Mouse (Mus musculus) hindbrain, embryonic 16.5 days (tissue): ENCODE data around the gene Hacl1. TPM values are rescaled to one million over a fixed set of nuclear protein-coding genes. Genes with fewer than 3 reads are reported as not detected.

Experiments
- ATAC-seq: fragments of 200-750 bp; cut with Nextera tagmentation; 2 replicates; pipeline ENCODE4 v1.8.0; 2017; ENCODE audit warnings: moderate TSS enrichment, moderate library complexity
- H3K27ac ChIP-seq: fragments of 300-500 bp; sonication (generic); 2 replicates; pipeline ENCODE4 v1.5.1; 2014; ENCODE audit warnings: low read depth, mild to moderate bottlenecking, control low read depth, low read length, moderate library complexity
- H3K27me3 ChIP-seq: fragments of 300-500 bp; sonication (generic); replicated peaks from 2 replicates; pipeline ENCODE4 v1.6.1; 2014; ENCODE audit warnings: low read length; ENCODE audit not compliant: control insufficient read depth, insufficient read depth
- H3K36me3 ChIP-seq: fragments of 300-500 bp; sonication (generic); 2 replicates; pipeline ENCODE4 v1.6.1; 2014; ENCODE audit warnings: mild to moderate bottlenecking, low read length, moderate library complexity, mixed read lengths; ENCODE audit not compliant: control insufficient read depth, insufficient read depth
- H3K4me1 ChIP-seq: fragments of 300-500 bp; sonication (generic); 2 replicates; pipeline ENCODE4 v1.6.1; 2014; ENCODE audit warnings: low read depth, low read length; ENCODE audit not compliant: control insufficient read depth, insufficient read depth
- H3K4me2 ChIP-seq: fragments of 300-500 bp; sonication (generic); 2 replicates; pipeline ENCODE4 v1.6.1; 2014; ENCODE audit warnings: mild to moderate bottlenecking, low read length, control low read depth, moderate library complexity
- H3K4me3 ChIP-seq: fragments of 300-500 bp; sonication (generic); 2 replicates; pipeline ENCODE4 v1.5.1; 2014; ENCODE audit warnings: mild to moderate bottlenecking, low read length, control low read depth, moderate library complexity
- H3K9ac ChIP-seq: fragments of 300-500 bp; sonication (generic); 2 replicates; pipeline ENCODE4 v1.6.1; 2014; ENCODE audit warnings: low read depth, mild to moderate bottlenecking, control low read depth, low read length, moderate library complexity
- H3K9me3 ChIP-seq: fragments of 300-500 bp; sonication (generic); 2 replicates; pipeline ENCODE4 v1.6.1; 2014; ENCODE audit warnings: mild to moderate bottlenecking, low read length, moderate library complexity; ENCODE audit not compliant: control insufficient read depth
- WGBS: fragments of 180-500 bp; shearing (Covaris S2); extraction: QIAGEN DNeasy Blood & Tissue Kit; methylation state at CpG from one replicate; pipeline ENCODE4 v1.1.7; 2014; 5-methylcytosine and 5-hydroxymethylcytosine counted together
- polyA plus RNA-seq: library from polyadenylated mRNA; unstranded; fragments of >200 nt; fragmentation: Nextera tagmentation; extraction: Ambion mirVana; gene quantifications from 2 replicates; pipeline ENCODE4 v1.2.1, GENCODE M21; 2015

Hacl1 gene
- polyA plus RNA-seq, 1 experiment from 2014 or later = 11.5 TPM

DNA sequence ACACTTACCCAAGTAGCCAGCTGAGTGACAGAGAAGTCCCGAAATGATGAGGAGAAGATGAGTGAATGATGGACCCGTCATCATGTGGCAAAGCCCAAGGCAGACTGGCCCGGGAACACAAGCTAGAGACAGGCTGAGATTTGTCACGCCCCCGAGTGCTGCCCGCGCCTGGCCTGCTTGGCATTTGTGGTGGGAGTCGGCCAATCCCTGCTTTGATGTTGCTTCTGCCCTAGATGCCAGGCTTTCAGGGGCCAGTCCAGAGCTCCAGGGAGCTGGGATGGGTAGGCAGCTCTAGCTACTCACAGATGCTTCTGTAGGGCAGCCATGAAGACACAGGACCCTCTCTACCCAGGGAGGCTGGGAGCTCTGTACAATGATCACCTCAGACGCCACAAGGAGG, 83.3 kb downstream of the Hacl1 start:
- ATAC-seq = no peak
- 61% methylated on average over 9 of the region's 9 CpGs for WGBS
- H3K36me3 ChIP-seq = no peaks in the 10 kb centered on the region
- H3K4me3 ChIP-seq = no peak overlapping the region
- no peak overlapping the region for H3K4me2 ChIP-seq
- no peaks in the 10 kb centered on the region for H3K9me3 ChIP-seq
- H3K9ac ChIP-seq = no peak overlapping the region
- no peaks in the 10 kb centered on the region for H3K27me3 ChIP-seq
- no peak overlapping the region for H3K27ac ChIP-seq
- no peaks in the 10 kb centered on the region; the same call in 1 of the 2 replicates for H3K4me1 ChIP-seq

DNA sequence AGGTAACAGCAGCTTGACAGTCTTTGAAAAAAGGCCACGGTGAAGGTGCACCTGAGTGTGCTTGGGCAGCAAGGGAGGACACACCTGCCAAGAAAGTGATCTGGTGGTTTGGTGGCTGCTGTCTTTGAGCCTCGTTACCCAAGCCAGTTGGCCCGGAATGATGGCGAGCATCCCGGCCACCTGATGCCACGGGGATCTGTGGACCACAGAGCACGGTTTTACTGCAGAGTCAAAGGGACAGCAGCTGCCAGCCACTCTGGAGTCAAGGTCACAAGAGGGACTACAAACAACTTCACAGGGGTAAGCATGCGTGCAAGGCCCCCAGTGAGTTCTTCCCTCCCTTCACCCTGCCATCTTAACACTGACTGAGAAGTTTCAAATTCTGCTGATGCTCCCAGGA, 83.8 kb downstream of the Hacl1 start:
- Histone ChIP-seq H3K9me3 (no peaks in the 10 kb centered on the region), H3K36me3 (no peaks in the 10 kb centered on the region), H3K9ac (no peak overlapping the region), H3K27me3 (no peaks in the 10 kb centered on the region), H3K27ac (no peak overlapping the region), H3K4me1 (no peaks in the 10 kb centered on the region; the same call in 1 of the 2 replicates), H3K4me2 (no peak overlapping the region), H3K4me3 (no peak overlapping the region)
- 70% methylated on average over 8 of the region's 8 CpGs for WGBS
- no peak for ATAC-seq

DNA sequence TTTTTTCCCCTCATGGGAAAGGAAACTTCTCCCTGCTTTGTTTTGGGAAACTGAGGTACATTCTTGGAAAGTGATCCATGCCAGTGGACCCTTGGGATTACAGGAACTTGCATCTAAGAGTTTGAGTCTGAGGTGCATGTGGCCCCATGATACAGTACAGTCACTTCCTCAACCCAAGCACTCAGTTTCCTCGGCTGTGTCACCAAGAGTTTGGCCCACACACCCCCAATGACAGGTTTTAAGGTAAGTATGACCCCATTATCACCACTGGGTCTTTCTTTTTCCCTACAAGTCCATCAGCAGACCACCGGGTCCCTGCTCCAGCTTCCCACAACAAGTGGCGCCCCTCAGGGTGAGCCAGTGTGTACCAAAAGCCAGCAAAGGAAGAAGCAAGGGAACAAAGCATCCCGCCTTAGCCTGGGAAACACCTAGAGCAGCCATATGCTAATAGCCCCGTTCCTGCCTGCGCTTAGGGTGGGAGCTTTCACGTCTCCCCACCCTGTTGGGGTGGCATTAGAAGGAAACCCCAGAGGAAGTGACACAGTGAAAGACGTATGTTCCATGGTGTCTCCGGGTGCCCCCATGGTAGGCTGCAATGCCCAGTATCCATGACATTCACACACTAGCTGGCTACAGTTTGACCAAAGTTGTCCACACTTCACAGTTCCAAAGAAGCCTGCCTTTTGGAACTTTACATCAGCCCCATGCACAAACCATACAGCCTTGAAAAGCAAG, 84.4 kb downstream of the Hacl1 start:
- no peak overlapping the region for H3K4me2 ChIP-seq
- no peaks in the 10 kb centered on the region for H3K36me3 ChIP-seq
- ATAC-seq = no peak
- no peaks in the 10 kb centered on the region for H3K27me3 ChIP-seq
- WGBS = 89% methylated on average over 9 of the region's 9 CpGs
- H3K27ac ChIP-seq = no peak overlapping the region
- H3K9ac ChIP-seq = no peak overlapping the region
- H3K4me1 ChIP-seq = no peaks in the 10 kb centered on the region; the same call in 1 of the 2 replicates
- H3K4me3 ChIP-seq = no peak overlapping the region
- H3K9me3 ChIP-seq = no peaks in the 10 kb centered on the region

DNA sequence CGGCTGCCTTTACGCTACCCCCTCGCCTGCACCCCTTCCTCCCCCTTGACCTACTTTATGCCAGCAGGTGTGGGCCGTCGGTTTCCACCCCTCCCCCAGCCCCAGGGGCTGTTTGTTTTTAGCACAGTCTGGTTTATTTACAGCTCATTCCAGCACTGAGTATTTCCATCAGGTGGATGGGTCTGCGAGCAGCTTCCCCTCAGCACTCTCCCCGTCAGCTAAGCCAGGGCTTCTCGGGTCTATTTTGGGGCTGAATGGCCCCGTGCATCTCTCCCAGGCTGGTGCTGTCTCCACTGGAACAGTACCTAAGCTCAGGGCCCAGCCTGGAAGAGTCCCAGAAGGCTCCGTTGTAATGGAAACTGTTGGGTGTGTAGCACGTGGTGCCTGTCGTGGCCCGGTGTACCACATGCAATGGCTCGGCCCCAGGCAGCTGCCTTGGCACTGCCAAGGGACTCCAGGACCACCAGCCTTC, 85.1 kb downstream of the Hacl1 start:
- Histone ChIP-seq H3K36me3 (no peaks in the 10 kb centered on the region), H3K9ac (no peak overlapping the region), H3K4me2 (no peak overlapping the region), H3K27me3 (no peaks in the 10 kb centered on the region), H3K27ac (no peak overlapping the region), H3K4me1 (no peaks in the 10 kb centered on the region; the same call in 1 of the 2 replicates), H3K4me3 (no peak overlapping the region), H3K9me3 (no peaks in the 10 kb centered on the region)
- ATAC-seq = no peak
- WGBS = 70% methylated on average over 14 of the region's 14 CpGs

DNA sequence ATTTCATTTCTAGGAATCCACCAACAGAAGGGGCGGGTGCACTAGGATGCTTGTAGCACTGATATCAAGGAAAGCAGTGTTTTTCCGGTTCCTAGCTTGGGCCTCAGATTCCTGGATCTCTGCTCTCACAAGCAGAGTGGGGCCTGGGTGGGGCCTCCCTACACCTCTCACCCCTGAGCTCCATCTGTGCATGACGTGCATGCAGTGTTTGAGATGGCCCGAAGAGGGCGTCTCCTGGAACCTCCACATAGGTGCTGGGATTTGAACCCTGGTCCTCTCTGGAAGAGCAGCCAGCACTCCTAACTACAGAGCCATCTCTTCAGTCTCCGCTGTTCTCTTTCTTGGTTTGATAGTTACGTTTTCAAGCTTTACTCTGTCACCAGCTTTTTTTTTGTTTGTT, 86.1 kb downstream of the Hacl1 start:
- H3K9me3 ChIP-seq = no peaks in the 10 kb centered on the region
- H3K27ac ChIP-seq = no peak overlapping the region
- no peak for ATAC-seq
- WGBS = 95% methylated on average over 7 of the region's 7 CpGs
- H3K36me3 ChIP-seq = no peaks in the 10 kb centered on the region
- no peak overlapping the region for H3K4me3 ChIP-seq
- H3K4me2 ChIP-seq = no peak overlapping the region
- no peaks in the 10 kb centered on the region for H3K27me3 ChIP-seq
- no peaks in the 10 kb centered on the region for H3K4me1 ChIP-seq
- H3K9ac ChIP-seq = no peak overlapping the region

Other genes with a start within 250 kb of the Hacl1 start
- 152 and 155 TPM in 2 replicates for gene Sh3bp5, start 205.2 kb downstream of the Hacl1 start, polyA plus RNA-seq
- 7.4 and 7.9 TPM in 2 replicates for gene Eaf1, start 146.9 kb downstream of the Hacl1 start, polyA plus RNA-seq
- 36.9 and 38.5 TPM in 2 replicates for gene Mettl6, start 146.2 kb downstream of the Hacl1 start, polyA plus RNA-seq
- gene Colq, start 49.9 kb downstream of the Hacl1 start, polyA plus RNA-seq = 0.50 and 0.77 TPM in 2 replicates
- 1.7 and 2.1 TPM in 2 replicates for gene Gm49387, start 408 bp downstream of the Hacl1 start, polyA plus RNA-seq
- 20.7 and 22.4 TPM in 2 replicates for gene Btd, start 258 bp downstream of the Hacl1 start, polyA plus RNA-seq
- gene Ankrd28, start 189.4 kb upstream of the Hacl1 start, polyA plus RNA-seq = 7.9 and 10.5 TPM in 2 replicates